Mouse (Mus musculus) bone marrow macrophage, adult 2 months (primary cell): ENCODE data around the gene Pafah2.

Source experiments
- CTCF ChIP-seq: IDR thresholded peaks from 2 replicates; pipeline ENCODE4 v1.5.1; 2012; ENCODE audit warnings: low read depth, mild to moderate bottlenecking, low read length, moderate library complexity
- POLR2A ChIP-seq: IDR thresholded peaks from 2 replicates; pipeline ENCODE4 v1.6.1; 2012; ENCODE audit warnings: mild to moderate bottlenecking, low read depth, low read length, borderline replicate concordance

- TF ChIP-seq CTCF (no peak), POLR2A (no peak)
Measured at GRCm38 (mm10) chr4:134397121-134397520, 1.0 kb downstream of the Pafah2 start.
